Mouse (Mus musculus): ENCODE results near the gene Pxdc1.

The Pxdc1 gene

GRCm38 (mm10) chr13:34596797-34597196 lies 56.5 kb downstream of the Pxdc1 start:
- no peak for DNase-seq (ENCODE audit: low spot score in 2 of 2)
